Mouse (Mus musculus) spleen, adult 18-20 months (tissue): ENCODE results near the gene Cpsf3.
A peak's percentile ranks its signal among the peaks of the same experiment; 100 is the strongest.

Source experiments
- DNase-seq, 2 experiments: peaks; one replicate each; pipeline ENCODE4 v3.0.0; 2022; ENCODE audit warnings: mixed read lengths in 2 of 2

The Cpsf3 gene

GRCm38 (mm10) chr12:21284761-21285441, at the start of gene Cpsf3:
Gene Cpsf3, plus strand, starts transcription at chr12:21285391.
- DNase-seq, result no peak

- DNase-seq, result no peak
Observed at GRCm38 (mm10) chr12:21241965-21242364, 43.2 kb upstream of the Cpsf3 start.

- DNase-seq, result no peak
Observed at GRCm38 (mm10) chr12:21244375-21244960, 40.7 kb upstream of the Cpsf3 start.

- no peak for DNase-seq
Observed at GRCm38 (mm10) chr12:21247711-21248392, 37.3 kb upstream of the Cpsf3 start.

GRCm38 (mm10) chr12:21260494-21261256, 24.5 kb upstream of the Cpsf3 start:
- DNase-seq, result peak in 1 of 2 experiments; percentile 30

GRCm38 (mm10) chr12:21261521-21261920, 23.7 kb upstream of the Cpsf3 start:
- DNase-seq, result no peak

GRCm38 (mm10) chr12:21263256-21263655, 21.9 kb upstream of the Cpsf3 start:
- no peak for DNase-seq

- no peak for DNase-seq
Observed at GRCm38 (mm10) chr12:21264241-21264640, 20.9 kb upstream of the Cpsf3 start.

GRCm38 (mm10) chr12:21264970-21265369, 20.2 kb upstream of the Cpsf3 start:
- DNase-seq, result no peak

GRCm38 (mm10) chr12:21265501-21265900, 19.7 kb upstream of the Cpsf3 start:
- no peak for DNase-seq

GRCm38 (mm10) chr12:21265946-21266783, 19.0 kb upstream of the Cpsf3 start:
- DNase-seq, result peak in 1 of 2 experiments; percentile 45

- DNase-seq, result no peak
Observed at GRCm38 (mm10) chr12:21266784-21267098, 18.4 kb upstream of the Cpsf3 start.

- DNase-seq, result no peak
Observed at GRCm38 (mm10) chr12:21268083-21268616, 17.0 kb upstream of the Cpsf3 start.

GRCm38 (mm10) chr12:21274446-21274845, 10.7 kb upstream of the Cpsf3 start:
- DNase-seq, result no peak

- no peak for DNase-seq
Observed at GRCm38 (mm10) chr12:21277352-21277864, 7.8 kb upstream of the Cpsf3 start.

- DNase-seq, result no peak
Observed at GRCm38 (mm10) chr12:21285508-21286242, 484 bp downstream of the Cpsf3 start.

- DNase-seq, result peak; percentile 95 to 97
Observed at GRCm38 (mm10) chr12:21286243-21286622, 1.0 kb downstream of the Cpsf3 start, which contains the start of gene Itgb1bp1. Gene Itgb1bp1, minus strand, starts transcription at chr12:21286284.

- DNase-seq, result peak in 1 of 2 experiments; percentile 22
Observed at GRCm38 (mm10) chr12:21286712-21287650, 1.8 kb downstream of the Cpsf3 start.

- no peak for DNase-seq
Observed at GRCm38 (mm10) chr12:21288716-21289395, 3.7 kb downstream of the Cpsf3 start.
